Mouse (Mus musculus) liver, embryonic 13.5 days (tissue): Measurements from ENCODE around the gene Nrxn2. TPM values are rescaled to one million over a fixed set of nuclear protein-coding genes. Genes with fewer than 3 reads are reported as not detected.

Experiments
- ATAC-seq: fragments of 200-750 bp; cut with Nextera tagmentation; 2 replicates; pipeline ENCODE4 v1.8.0; 2017; ENCODE audit warnings: low read depth, mild to moderate bottlenecking, moderate number of reproducible peaks, moderate library complexity
- DNase-seq: peaks from one replicate; pipeline ENCODE4 v3.0.0; 2022
- H3K27ac ChIP-seq: fragments of 300-500 bp; sonication (generic); 2 replicates; pipeline ENCODE4 v1.5.1; 2015; ENCODE audit warnings: moderate library complexity, mild to moderate bottlenecking, inconsistent platforms
- H3K27me3 ChIP-seq: fragments of 300-500 bp; sonication (generic); 2 replicates; pipeline ENCODE4 v1.6.1; 2015; ENCODE audit warnings: mild to moderate bottlenecking, inconsistent platforms
- H3K36me3 ChIP-seq: fragments of 300-500 bp; sonication (generic); 2 replicates; pipeline ENCODE4 v1.6.1; 2015; ENCODE audit warnings: mild to moderate bottlenecking, inconsistent platforms
- H3K4me1 ChIP-seq: fragments of 300-500 bp; sonication (generic); replicated peaks from 2 replicates; pipeline ENCODE4 v1.6.1; 2015; ENCODE audit warnings: inconsistent platforms
- H3K4me2 ChIP-seq: fragments of 300-500 bp; sonication (generic); 2 replicates; pipeline ENCODE4 v1.6.1; 2015; ENCODE audit warnings: inconsistent platforms, mild to moderate bottlenecking, moderate library complexity
- H3K4me3 ChIP-seq: fragments of 300-500 bp; sonication (generic); replicated peaks from 2 replicates; pipeline ENCODE4 v1.5.1; 2015; ENCODE audit warnings: mild to moderate bottlenecking, inconsistent platforms
- H3K9ac ChIP-seq: fragments of 300-500 bp; sonication (generic); 2 replicates; pipeline ENCODE4 v1.6.1; 2015; ENCODE audit warnings: mild to moderate bottlenecking, inconsistent platforms
- H3K9me3 ChIP-seq: fragments of 300-500 bp; sonication (generic); replicated peaks from 2 replicates; pipeline ENCODE4 v1.6.1; 2016; ENCODE audit warnings: inconsistent platforms
- WGBS: fragments of 180-500 bp; shearing (Covaris S2); methylation state at CpG from one replicate; pipeline ENCODE4 v1.1.7; 2015; ENCODE audit not compliant: insufficient replicate concordance; 5-methylcytosine and 5-hydroxymethylcytosine counted together
- polyA plus RNA-seq: library from polyadenylated mRNA; unstranded; fragments of >200 nt; fragmentation: Nextera tagmentation; extraction: Ambion mirVana; gene quantifications from 2 replicates; pipeline ENCODE4 v1.2.1, GENCODE M21; 2015

The Nrxn2 gene
- polyA plus RNA-seq, 1 experiment from 2014 or later, result 0.54 TPM

DNA sequence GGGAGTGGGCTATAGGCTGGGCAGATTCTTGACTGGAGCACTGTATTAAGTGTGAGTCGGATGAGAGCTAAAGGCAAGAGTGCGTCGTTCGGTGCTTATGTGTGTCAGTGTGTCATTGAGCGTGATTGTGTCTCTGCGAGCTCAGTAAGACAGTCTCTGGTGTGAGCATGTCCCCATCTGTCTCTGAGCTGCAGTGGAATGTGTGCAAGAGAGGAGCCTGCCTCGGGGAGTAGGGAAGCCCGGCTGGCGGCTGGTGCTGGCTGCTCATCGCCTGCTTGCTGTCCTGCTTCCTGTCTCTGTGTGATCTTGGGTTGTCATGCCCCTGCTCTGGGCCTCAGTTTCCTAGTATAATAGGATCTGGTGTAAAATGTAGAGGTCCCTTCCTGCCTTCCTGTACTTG lies 24.5 kb downstream of the Nrxn2 start:
- DNase-seq, result no peak

DNA sequence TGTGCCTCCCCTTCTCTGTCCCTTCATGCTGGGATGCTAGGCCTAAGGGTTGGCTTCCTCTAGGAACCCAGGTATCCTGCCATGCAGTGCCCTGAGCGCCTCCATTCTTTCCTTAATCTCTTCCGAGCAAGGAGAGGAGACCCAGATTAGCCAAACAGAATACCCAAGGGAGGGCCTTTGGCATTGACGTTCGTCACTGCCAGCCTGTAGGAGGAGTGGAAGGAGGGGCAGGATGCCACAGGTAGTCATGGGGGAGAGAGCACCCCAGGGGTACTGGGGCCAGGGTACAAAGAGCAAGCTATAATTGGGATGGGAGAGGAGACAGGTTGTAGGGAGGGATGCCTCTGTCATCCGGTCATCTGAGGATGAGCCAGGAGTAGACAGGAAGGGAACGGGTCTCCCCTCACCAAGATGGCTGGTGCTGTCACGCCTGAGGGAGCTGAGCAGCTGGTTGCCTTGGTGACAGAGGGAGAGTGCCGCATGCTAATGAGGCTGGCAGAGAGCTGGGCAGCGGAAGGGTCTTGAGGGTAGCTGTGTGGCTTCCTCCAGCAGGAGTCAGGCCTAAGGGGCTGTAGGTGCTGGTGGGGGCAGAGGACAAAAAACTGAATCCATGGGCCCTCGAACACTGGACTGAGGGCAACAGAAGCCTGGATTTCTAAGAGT lies 27.4 kb downstream of the Nrxn2 start:
- Histone ChIP-seq H3K9ac (no peak overlapping the region), H3K4me1 (peaks cover 17% of the 10 kb centered on the region), H3K27ac (no peak overlapping the region), H3K27me3 (peaks cover 44% of the 10 kb centered on the region), H3K4me2 (no peak overlapping the region), H3K9me3 (no peaks in the 10 kb centered on the region), H3K36me3 (no peaks in the 10 kb centered on the region), H3K4me3 (no peak overlapping the region)
- DNase-seq (no peak), ATAC-seq (no peak)
- WGBS, result 60% methylated on average over 10 of the region's 10 CpGs

More for the DNA sequence above, 24.5 kb downstream of the Nrxn2 start:
- peaks cover 39% of the 10 kb centered on the region for H3K27me3 ChIP-seq
- H3K4me1 ChIP-seq, result peaks cover 2% of the 10 kb centered on the region; the same call in 1 of the 2 replicates
- no peak overlapping the region for H3K9ac ChIP-seq
- WGBS, result 58% methylated on average over 10 of the region's 10 CpGs
- H3K27ac ChIP-seq, result no peak overlapping the region
- H3K9me3 ChIP-seq, result no peaks in the 10 kb centered on the region
- ATAC-seq, result no peak
- H3K4me3 ChIP-seq, result no peak overlapping the region
- no peak overlapping the region for H3K4me2 ChIP-seq
- H3K36me3 ChIP-seq, result no peaks in the 10 kb centered on the region

DNA sequence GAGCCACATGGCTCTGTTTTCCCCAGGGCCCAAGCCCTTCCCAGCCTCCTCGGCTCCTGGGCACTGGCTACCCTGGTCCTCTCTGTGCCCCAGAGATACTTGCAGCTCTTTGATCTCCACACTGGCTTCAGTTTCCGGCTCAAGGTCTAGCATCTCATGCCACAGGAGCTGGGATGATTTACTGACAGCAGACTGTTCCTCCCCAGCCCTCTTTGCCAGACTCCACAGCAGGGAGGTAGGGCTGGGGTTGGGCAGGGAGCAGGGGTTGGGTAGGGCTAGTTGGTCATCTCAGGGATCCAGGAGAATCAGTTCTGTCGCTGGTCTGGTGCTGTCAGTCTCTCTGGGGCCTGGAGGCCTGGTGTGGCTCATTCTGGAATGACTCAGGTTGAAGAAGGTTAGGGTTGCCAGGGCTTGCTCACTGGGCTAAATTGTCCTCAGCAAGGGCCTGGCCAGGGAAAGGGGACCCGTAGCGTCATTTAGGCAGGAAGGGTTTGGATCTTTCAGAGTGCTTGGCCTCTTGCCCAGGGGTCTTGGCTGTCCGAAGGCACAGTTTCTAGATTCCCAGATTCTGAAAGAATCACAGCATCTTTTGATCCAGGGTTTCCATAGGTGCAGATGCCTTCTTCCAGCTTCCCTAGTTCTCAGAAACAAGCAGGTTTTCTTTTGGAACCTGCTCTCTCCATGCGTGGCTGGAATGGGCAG lies 28.4 kb downstream of the Nrxn2 start:
- DNase-seq, result no peak

DNA sequence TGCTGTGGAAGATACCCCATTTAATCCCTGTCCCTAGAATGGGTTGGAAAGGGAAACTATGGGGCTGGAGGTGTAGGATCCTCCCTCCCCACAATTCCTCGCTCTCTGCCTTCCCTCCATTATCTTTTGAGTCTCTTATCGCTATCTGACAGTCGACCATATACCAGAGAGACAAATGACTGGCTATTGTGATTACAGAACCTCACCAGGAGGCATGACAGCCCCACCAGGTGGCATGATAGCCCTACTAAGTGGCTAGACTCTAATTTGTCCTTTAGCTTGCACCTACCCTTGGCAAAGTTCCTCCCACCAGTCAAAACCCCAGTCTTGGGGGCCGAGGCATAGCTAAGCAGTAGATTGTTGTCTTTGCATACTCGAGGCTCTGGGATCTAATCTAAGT lies 30.2 kb downstream of the Nrxn2 start:
- H3K9me3 ChIP-seq, result no peaks in the 10 kb centered on the region
- H3K4me1 ChIP-seq, result peaks cover 17% of the 10 kb centered on the region
- H3K4me2 ChIP-seq, result peak overlapping the region; percentile 69
- peaks cover 36% of the 10 kb centered on the region for H3K27me3 ChIP-seq
- ATAC-seq (peak; percentile 70), DNase-seq (peak; percentile 24)
- 12% methylated on average over 5 of the region's 5 CpGs for WGBS
- H3K36me3 ChIP-seq, result no peaks in the 10 kb centered on the region
- H3K27ac ChIP-seq, result no peak overlapping the region
- H3K9ac ChIP-seq, result peak overlapping the region; percentile 48
- H3K4me3 ChIP-seq, result peak overlapping the region; percentile 48

More for the DNA sequence above, 28.4 kb downstream of the Nrxn2 start:
- 63% methylated on average over 7 of the region's 7 CpGs for WGBS
- no peak for ATAC-seq
- H3K4me1 ChIP-seq, result peaks cover 17% of the 10 kb centered on the region
- no peaks in the 10 kb centered on the region for H3K9me3 ChIP-seq
- H3K9ac ChIP-seq, result no peak overlapping the region
- peaks cover 43% of the 10 kb centered on the region for H3K27me3 ChIP-seq
- H3K4me3 ChIP-seq, result no peak overlapping the region
- no peaks in the 10 kb centered on the region for H3K36me3 ChIP-seq
- H3K27ac ChIP-seq, result no peak overlapping the region
- no peak overlapping the region for H3K4me2 ChIP-seq

DNA sequence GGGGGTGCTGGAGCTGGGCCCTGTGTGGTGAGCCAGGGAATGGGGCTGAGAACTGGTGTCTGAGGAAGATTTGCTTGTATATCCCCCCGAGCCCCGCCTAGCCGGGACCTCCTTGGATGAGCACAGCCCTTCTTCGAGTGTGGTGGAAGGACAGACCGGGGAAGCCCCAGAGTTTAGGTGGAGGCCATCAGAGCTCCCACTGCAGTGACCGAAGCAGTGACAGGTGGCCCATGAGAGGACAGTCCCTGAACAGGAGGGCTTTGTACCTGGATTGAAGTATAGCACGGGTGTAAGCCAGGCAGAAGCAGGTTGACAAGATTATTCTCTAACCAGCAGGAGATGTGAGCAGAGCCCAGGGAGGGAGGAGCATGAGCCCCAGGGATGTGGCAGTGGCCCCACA lies 31.3 kb downstream of the Nrxn2 start:
- H3K27ac ChIP-seq, result no peak overlapping the region
- peaks cover 29% of the 10 kb centered on the region for H3K27me3 ChIP-seq
- no peak overlapping the region for H3K4me3 ChIP-seq
- H3K9me3 ChIP-seq, result no peaks in the 10 kb centered on the region
- H3K4me2 ChIP-seq, result no peak overlapping the region
- ATAC-seq, result no peak
- no peak for DNase-seq
- no peak overlapping the region for H3K9ac ChIP-seq
- 59% methylated on average over 7 of the region's 7 CpGs for WGBS
- H3K4me1 ChIP-seq, result peaks cover 17% of the 10 kb centered on the region
- H3K36me3 ChIP-seq, result no peaks in the 10 kb centered on the region

DNA sequence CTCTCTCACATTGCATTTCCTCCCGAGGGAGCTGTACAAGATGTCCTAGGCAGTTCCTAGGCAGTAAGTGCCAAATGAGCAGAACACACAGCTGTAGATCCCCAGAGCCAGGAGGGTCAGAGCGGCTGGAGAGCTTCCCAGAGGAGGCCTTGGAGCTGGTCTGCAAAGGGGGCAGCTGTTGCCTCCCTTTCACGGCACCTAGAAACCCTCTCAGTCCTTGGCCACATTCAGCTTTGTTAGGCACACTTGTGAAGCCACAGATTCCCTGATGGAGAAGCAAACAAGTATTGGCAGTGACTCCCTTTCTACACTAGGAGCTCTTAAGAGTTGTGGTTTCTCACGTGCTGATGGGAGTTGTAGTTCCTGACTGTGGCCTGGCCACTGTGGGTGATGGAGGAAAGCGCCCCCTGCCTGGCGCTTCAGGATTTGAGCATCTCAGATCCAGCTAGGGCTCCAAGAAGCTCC lies 33.5 kb downstream of the Nrxn2 start:
- Histone ChIP-seq H3K4me1 (peaks cover 17% of the 10 kb centered on the region), H3K27me3 (peaks cover 25% of the 10 kb centered on the region), H3K4me3 (no peak overlapping the region), H3K27ac (no peak overlapping the region), H3K9me3 (no peaks in the 10 kb centered on the region), H3K4me2 (no peak overlapping the region), H3K9ac (no peak overlapping the region), H3K36me3 (no peaks in the 10 kb centered on the region)
- ATAC-seq (peak; percentile 67), DNase-seq (peak; percentile 46)
- 27% methylated on average over 6 of the region's 6 CpGs for WGBS

DNA sequence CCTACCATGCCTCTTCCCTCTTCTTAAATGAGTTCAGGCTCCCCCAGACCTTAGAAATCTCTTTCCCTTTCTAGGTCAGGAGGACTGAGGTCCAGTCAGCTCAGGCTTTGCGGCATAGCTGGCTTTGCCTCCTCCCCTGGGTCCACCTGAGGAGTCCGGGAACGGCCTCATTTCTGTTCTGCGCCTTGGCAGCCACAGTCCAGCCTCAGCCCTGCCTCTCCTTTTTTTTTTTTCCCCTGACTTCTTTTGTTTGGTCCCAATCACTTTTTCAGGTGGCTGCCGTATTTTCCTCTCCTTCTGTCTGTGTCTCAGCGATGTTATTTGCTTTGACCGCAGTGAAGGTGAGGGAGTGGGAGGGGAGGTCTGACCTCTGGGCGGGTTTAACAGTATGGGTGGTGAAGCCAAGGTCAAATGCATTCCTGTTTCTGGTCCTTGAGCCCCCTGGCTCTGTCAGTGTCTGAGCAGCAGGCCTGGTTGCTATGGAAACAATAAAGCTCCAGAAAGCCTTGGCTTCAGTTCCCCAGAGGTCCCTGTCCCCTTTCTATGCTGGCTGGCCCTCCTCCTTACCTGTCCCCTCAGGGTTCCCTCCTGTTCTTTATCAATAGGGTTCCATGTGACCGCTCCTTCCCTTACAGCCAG lies 34.3 kb downstream of the Nrxn2 start:
- no peak overlapping the region for H3K27ac ChIP-seq
- H3K27me3 ChIP-seq, result peaks cover 21% of the 10 kb centered on the region
- no peaks in the 10 kb centered on the region for H3K36me3 ChIP-seq
- DNase-seq (no peak), ATAC-seq (no peak)
- H3K4me1 ChIP-seq, result peaks cover 16% of the 10 kb centered on the region
- 56% methylated on average over 9 of the region's 9 CpGs for WGBS
- H3K9me3 ChIP-seq, result no peaks in the 10 kb centered on the region
- no peak overlapping the region for H3K9ac ChIP-seq
- no peak overlapping the region for H3K4me2 ChIP-seq
- no peak overlapping the region for H3K4me3 ChIP-seq

DNA sequence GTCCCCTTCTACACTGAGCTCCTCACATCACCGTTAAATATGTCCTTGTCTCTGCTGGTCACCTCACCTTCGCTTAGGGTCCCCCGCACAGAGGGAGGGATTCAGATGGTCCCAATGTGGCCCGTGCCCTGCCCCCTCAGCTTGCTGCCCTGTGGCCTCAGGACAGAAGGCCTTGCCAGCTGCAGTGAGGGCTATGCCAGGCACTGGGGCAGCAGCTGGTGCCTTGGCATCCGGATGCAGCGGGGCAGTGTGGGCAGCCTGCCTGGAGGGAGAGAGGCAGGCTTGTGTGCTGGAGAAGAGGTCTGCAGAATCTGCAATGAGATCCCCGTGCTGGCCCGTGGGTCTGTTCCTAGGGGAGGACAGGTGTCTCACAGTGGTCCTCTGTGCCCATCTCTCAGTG lies 34.8 kb downstream of the Nrxn2 start:
- DNase-seq (no peak), ATAC-seq (no peak)
- WGBS, result 71% methylated on average over 8 of the region's 8 CpGs
- H3K4me3 ChIP-seq, result no peak overlapping the region
- no peaks in the 10 kb centered on the region for H3K36me3 ChIP-seq
- peaks cover 21% of the 10 kb centered on the region for H3K27me3 ChIP-seq
- H3K4me2 ChIP-seq, result no peak overlapping the region
- no peak overlapping the region for H3K9ac ChIP-seq
- peaks cover 11% of the 10 kb centered on the region for H3K4me1 ChIP-seq
- H3K9me3 ChIP-seq, result no peaks in the 10 kb centered on the region
- no peak overlapping the region for H3K27ac ChIP-seq

DNA sequence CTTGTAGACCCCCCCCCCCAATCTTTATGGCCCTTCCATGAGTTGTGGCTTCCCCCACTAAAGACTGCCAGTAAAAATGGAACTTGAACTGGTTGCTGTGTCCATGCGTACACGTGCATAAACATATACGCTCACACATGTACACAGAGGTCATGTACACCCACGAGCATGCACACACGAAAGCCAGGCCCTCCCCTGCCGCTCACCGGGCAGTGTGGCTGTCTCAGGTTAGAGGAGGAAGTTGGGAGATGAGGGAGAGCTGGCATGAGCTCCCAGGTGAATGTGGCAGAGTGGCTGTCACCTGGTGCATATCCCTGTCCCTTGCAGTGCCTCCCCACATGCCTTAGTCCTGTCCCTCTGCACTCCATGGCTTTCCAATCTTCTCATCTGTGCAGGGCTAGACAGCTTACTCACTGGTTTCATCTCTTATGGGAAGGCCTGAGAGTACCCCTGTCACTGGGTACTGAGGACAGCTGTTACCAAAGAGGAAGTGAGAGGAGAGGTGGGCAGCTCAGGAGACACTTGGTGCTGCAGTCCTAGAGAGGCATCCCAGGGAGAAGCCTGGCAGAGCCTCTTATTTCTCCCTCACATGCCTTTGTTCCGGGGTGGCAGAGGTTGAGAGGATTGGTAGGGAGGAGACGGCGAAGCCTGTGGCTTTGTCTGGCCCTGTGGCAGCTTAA lies 35.6 kb downstream of the Nrxn2 start:
- Histone ChIP-seq H3K36me3 (no peaks in the 10 kb centered on the region), H3K9ac (no peak overlapping the region), H3K27ac (no peak overlapping the region), H3K27me3 (peaks cover 19% of the 10 kb centered on the region), H3K4me2 (no peak overlapping the region), H3K9me3 (no peaks in the 10 kb centered on the region), H3K4me3 (no peak overlapping the region), H3K4me1 (peaks cover 3% of the 10 kb centered on the region)
- no peak for ATAC-seq
- no peak for DNase-seq
- WGBS, result 60% methylated on average over 10 of the region's 10 CpGs

DNA sequence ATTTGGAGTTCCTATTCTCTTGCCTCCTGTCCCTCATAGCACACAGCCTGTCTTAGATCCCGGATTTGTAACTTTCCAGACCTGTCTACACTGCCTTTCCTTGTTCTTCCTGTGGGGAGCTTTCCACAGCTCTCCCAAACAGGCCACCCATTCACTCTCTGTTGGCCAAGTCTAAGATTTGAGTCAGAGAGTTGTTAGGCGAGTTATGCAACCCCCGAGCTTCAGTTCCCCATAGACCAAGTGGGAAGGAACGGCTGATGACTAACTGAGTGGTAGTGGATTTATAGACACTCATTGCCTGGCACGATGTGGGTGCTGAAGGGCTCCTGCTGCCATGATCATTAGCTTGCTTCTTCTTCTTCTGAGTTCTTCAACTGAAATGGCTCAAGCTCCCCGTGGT lies 41.0 kb downstream of the Nrxn2 start:
- peaks cover 10% of the 10 kb centered on the region for H3K27me3 ChIP-seq
- H3K9me3 ChIP-seq, result no peaks in the 10 kb centered on the region
- no peak for ATAC-seq

DNA sequence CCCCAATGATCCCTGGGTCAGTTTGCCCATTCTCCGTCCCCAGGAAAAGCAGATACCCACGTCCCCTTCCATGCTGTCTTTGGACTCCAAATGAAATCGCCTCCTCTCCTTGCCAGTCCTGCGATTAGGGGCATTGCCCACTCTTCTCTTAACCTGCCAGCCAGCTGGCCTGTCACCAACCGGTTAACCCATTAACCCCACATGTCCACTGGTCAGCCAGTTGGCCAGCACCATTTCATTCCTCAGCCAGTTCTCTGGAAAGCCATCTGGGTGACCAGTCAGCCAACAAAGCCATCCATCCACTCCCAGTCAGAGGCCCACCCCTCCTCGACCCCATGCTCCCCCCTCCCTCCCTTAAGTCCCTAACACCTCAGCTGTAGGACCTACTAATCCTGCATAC lies 44.3 kb downstream of the Nrxn2 start:
- H3K27ac ChIP-seq, result no peak overlapping the region
- H3K36me3 ChIP-seq, result no peaks in the 10 kb centered on the region
- DNase-seq (no peak), ATAC-seq (no peak)
- H3K4me2 ChIP-seq, result no peak overlapping the region
- H3K27me3 ChIP-seq, result peaks cover 4% of the 10 kb centered on the region; the same call in 1 of the 2 replicates
- H3K4me1 ChIP-seq, result no peaks in the 10 kb centered on the region
- 0 out of 2 replicates have a peak, but pooled peaks cover 3% of the 10 kb centered on the region for H3K9me3 ChIP-seq
- no peak overlapping the region for H3K9ac ChIP-seq
- H3K4me3 ChIP-seq, result no peak overlapping the region
- 40% methylated on average over 6 of the region's 6 CpGs for WGBS

More for the DNA sequence above, 41.0 kb downstream of the Nrxn2 start:
- Histone ChIP-seq H3K9ac (no peak overlapping the region), H3K4me2 (no peak overlapping the region), H3K4me3 (no peak overlapping the region), H3K27ac (no peak overlapping the region), H3K36me3 (no peaks in the 10 kb centered on the region), H3K4me1 (no peaks in the 10 kb centered on the region)
- no peak for DNase-seq
- WGBS, result 57% methylated on average over 6 of the region's 6 CpGs
